Mouse (Mus musculus) stomach, postnatal 0 days (tissue): ENCODE results near the gene Hmox1.

Experiments used
- CTCF ChIP-seq: IDR thresholded peaks from 2 replicates; pipeline ENCODE4 v1.5.1; 2016; ENCODE audit warnings: antibody characterized with exemption, low read depth, mild to moderate bottlenecking, moderate library complexity
- EP300 ChIP-seq: optimal IDR thresholded peaks from 2 replicates; pipeline ENCODE3; 2016; ENCODE audit warnings: antibody characterized with exemption

- TF ChIP-seq CTCF (no peak), EP300 (no peak)
These were observed 47.1 kb upstream of the Hmox1 start for GRCm38 (mm10) chr8:75046303-75046702.
